Mouse (Mus musculus): ENCODE measurements around the gene Tenm4.

DNA sequence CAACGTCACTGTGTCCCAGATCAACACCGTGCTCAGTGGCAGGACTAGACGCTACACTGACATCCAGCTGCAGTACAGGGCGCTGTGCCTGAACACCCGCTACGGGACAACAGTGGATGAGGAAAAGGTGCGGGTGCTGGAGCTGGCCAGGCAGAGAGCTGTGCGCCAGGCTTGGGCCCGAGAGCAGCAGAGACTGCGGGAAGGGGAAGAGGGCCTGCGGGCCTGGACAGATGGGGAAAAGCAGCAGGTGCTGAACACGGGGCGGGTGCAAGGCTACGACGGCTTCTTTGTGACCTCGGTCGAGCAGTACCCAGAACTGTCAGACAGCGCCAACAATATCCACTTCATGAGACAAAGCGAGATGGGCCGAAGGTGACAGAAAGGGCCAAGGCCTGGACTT is 735.2 kb downstream of the Tenm4 start:
- TF ChIP-seq CTCF (IDR thresholded peaks at IDR 0.05; ENCODE audit: low read depth) (no peak), EP300 (IDR thresholded peaks at IDR 0.05; ENCODE audit: low read depth) (no peak)

Data from liver, embryonic 14.5 days (tissue).